In genomic region chr10:90596576-90596975, GRCm38 (mm10) we compare ENCODE assay signal across 11 mouse cellular contexts.
DNase-seq lines count a peak whose midpoint lies in the region; ATAC-seq and TF ChIP-seq lines count a peak whose summit lies in the region.
"Had no signal": no experiment of that assay in that cellular context is flagged by ENCODE, and none has a peak within 500 bp of the region (broad histone marks: within the 10 kb centered on the region; RNA-seq: fewer than 3 reads in every experiment).

No protein-coding gene starts in this region.

- no peak overlapping the region for H3K9ac ChIP-seq in limb, embryonic 11.5 days (ENCODE audit: low read length)
- no peak overlapping the region for H3K9ac ChIP-seq in hindbrain, embryonic 12.5 days
- no peak overlapping the region for H3K9ac ChIP-seq in intestine, postnatal 0 days (ENCODE audit: low read depth, low read length)

- H3K9me3 ChIP-seq in limb, embryonic 11.5 days (ENCODE audit: control insufficient read depth, low read length) = no peaks in the 10 kb centered on the region
- H3K9me3 ChIP-seq in limb, embryonic 10.5 days (replicated peaks) = no peaks in the 10 kb centered on the region
- H3K9me3 ChIP-seq in hindbrain, embryonic 12.5 days (replicated peaks) = no peaks in the 10 kb centered on the region
- H3K9me3 ChIP-seq in intestine, postnatal 0 days (ENCODE audit: control insufficient read depth) = no peaks in the 10 kb centered on the region

- no peak overlapping the region for H3K4me2 ChIP-seq in limb, embryonic 11.5 days (ENCODE audit: low read depth, severe bottlenecking)
- H3K4me2 ChIP-seq in hindbrain, embryonic 12.5 days (replicated peaks) = peak overlapping the region; percentile 16; the same call in 1 of the 2 replicates
- no peak overlapping the region for H3K4me2 ChIP-seq in intestine, postnatal 0 days (replicated peaks; ENCODE audit: low read depth)

- no peak overlapping the region for H3K4me3 ChIP-seq in limb, embryonic 11.5 days (ENCODE audit: low read depth, low read length)
- no peak overlapping the region for H3K4me3 ChIP-seq in limb, embryonic 10.5 days
- H3K4me3 ChIP-seq in hindbrain, embryonic 12.5 days = no peak overlapping the region
- no peak overlapping the region for H3K4me3 ChIP-seq in intestine, postnatal 0 days (ENCODE audit: low read depth, low read length)

- no peak overlapping the region for H3K27ac ChIP-seq in limb, embryonic 11.5 days (replicated peaks; ENCODE audit: low read depth, low read length)
- no peak overlapping the region for H3K27ac ChIP-seq in limb, embryonic 10.5 days
- H3K27ac ChIP-seq in hindbrain, embryonic 12.5 days = no peak overlapping the region
- no peak overlapping the region for H3K27ac ChIP-seq in intestine, postnatal 0 days (ENCODE audit: low read depth, low read length)

- peak; percentile 38 for DNase-seq in limb, embryonic 11.5 days (ENCODE audit: low spot score)
- no peak for DNase-seq in limb, embryonic 10.5 days (ENCODE audit: low spot score)
- peak; percentile 33 for DNase-seq in mesoderm, embryonic 11.5 days (ENCODE audit: low read depth, low spot score)
- DNase-seq in telencephalon, adult 2 months (ENCODE audit: low read depth, low spot score) = peak; percentile 85
- DNase-seq in adrenal gland, adult 8-10 months = no peak
- no peak for DNase-seq in adrenal gland, adult (ENCODE audit: inconsistent age in 2 of 2, low spot score in 1 of 2)
- DNase-seq: adrenal gland, postnatal 10 days; kidney, adult 9 months; lung, postnatal 14 days had no signal

- H3K36me3 ChIP-seq in limb, embryonic 11.5 days (ENCODE audit: control insufficient read depth, insufficient read depth, low read length) = no peaks in the 10 kb centered on the region
- H3K36me3 ChIP-seq in limb, embryonic 10.5 days = no peaks in the 10 kb centered on the region
- H3K36me3 ChIP-seq in hindbrain, embryonic 12.5 days = no peaks in the 10 kb centered on the region
- H3K36me3 ChIP-seq in intestine, postnatal 0 days (ENCODE audit: control insufficient read depth, insufficient read depth) = no peaks in the 10 kb centered on the region

- H3K4me1 ChIP-seq in limb, embryonic 11.5 days (ENCODE audit: control insufficient read depth, insufficient read depth, low read length) = peaks cover 3% of the 10 kb centered on the region; the same call in 1 of the 2 replicates
- H3K4me1 ChIP-seq in limb, embryonic 10.5 days = peaks cover 13% of the 10 kb centered on the region
- peaks cover 8% of the 10 kb centered on the region for H3K4me1 ChIP-seq in hindbrain, embryonic 12.5 days
- H3K4me1 ChIP-seq in intestine, postnatal 0 days (replicated peaks; ENCODE audit: control insufficient read depth, insufficient read depth, low read length) = no peaks in the 10 kb centered on the region

- 12% methylated on average over 3 of the region's 3 CpGs for WGBS in limb, embryonic 11.5 days
- 32% methylated on average over 3 of the region's 3 CpGs for WGBS in limb, embryonic 10.5 days
- WGBS in hindbrain, embryonic 12.5 days = 37% methylated on average over 3 of the region's 3 CpGs
- WGBS in intestine, postnatal 0 days = 21% methylated on average over 3 of the region's 3 CpGs

- no peak for TF ChIP-seq CTCF in intestine, postnatal 0 days (IDR thresholded peaks at IDR 0.05; ENCODE audit: low read depth)

- H3K27me3 ChIP-seq in limb, embryonic 11.5 days (ENCODE audit: control insufficient read depth, insufficient read depth, low read length) = no peaks in the 10 kb centered on the region
- H3K27me3 ChIP-seq in limb, embryonic 10.5 days (ENCODE audit: low read depth, poor library complexity, severe bottlenecking) = 0 out of 2 replicates have a peak, but pooled peaks cover 13% of the 10 kb centered on the region
- H3K27me3 ChIP-seq in hindbrain, embryonic 12.5 days = no peaks in the 10 kb centered on the region
- no peaks in the 10 kb centered on the region for H3K27me3 ChIP-seq in intestine, postnatal 0 days (replicated peaks; ENCODE audit: control insufficient read depth, insufficient read depth, low read length)

- peak; percentile 73; the same call in 1 of the 2 replicates for ATAC-seq in limb, embryonic 11.5 days (ENCODE audit: insufficient number of reproducible peaks, low FRiP score, low TSS enrichment, low read depth)
- peak; percentile 78; the same call in 1 of the 2 replicates for ATAC-seq in hindbrain, embryonic 12.5 days (ENCODE audit: low FRiP score)
- ATAC-seq in intestine, postnatal 0 days = no peak

Comparison
In these comparisons a context has a peak if more than half of its experiments do, and no peak if none do; other contexts are left out.
1. DNase-seq: peak in limb, embryonic 11.5 days (single experiment), mesoderm, embryonic 11.5 days (single experiment) and telencephalon, adult 2 months (single experiment); none in limb, embryonic 10.5 days (single experiment), adrenal gland, adult 8-10 months (single experiment) and adrenal gland, adult (0 of 2).